Mouse (Mus musculus) testis, postnatal 10 days (tissue): ENCODE results near the gene Itpr1.
A peak's percentile ranks its signal among the peaks of the same experiment; 100 is the strongest.

Experiments used
- DNase-seq: peaks from one replicate; pipeline ENCODE4 v3.0.0; 2021; ENCODE audit warnings: low spot score

The Itpr1 gene

GRCm38 (mm10) chr6:108244571-108244970 is 31.7 kb downstream of the Itpr1 start:
- DNase-seq: no peak

GRCm38 (mm10) chr6:108246369-108247085 is 33.6 kb downstream of the Itpr1 start:
- no peak for DNase-seq

- DNase-seq: no peak
Observed at GRCm38 (mm10) chr6:108247211-108247610, 34.3 kb downstream of the Itpr1 start.

- DNase-seq: no peak
Observed at GRCm38 (mm10) chr6:108248519-108248918, 35.6 kb downstream of the Itpr1 start.

- DNase-seq: no peak
Observed at GRCm38 (mm10) chr6:108249031-108249917, 36.4 kb downstream of the Itpr1 start.

GRCm38 (mm10) chr6:108249918-108250225 is 37.0 kb downstream of the Itpr1 start:
- DNase-seq: no peak

- DNase-seq: no peak
Observed at GRCm38 (mm10) chr6:108250416-108250815, 37.5 kb downstream of the Itpr1 start.

- DNase-seq: no peak
Observed at GRCm38 (mm10) chr6:108252565-108253360, 39.9 kb downstream of the Itpr1 start.

GRCm38 (mm10) chr6:108254132-108255064 is 41.5 kb downstream of the Itpr1 start:
- DNase-seq: no peak

GRCm38 (mm10) chr6:108255880-108256279 is 43.0 kb downstream of the Itpr1 start:
- DNase-seq: no peak

- DNase-seq: no peak
Observed at GRCm38 (mm10) chr6:108257225-108257624, 44.3 kb downstream of the Itpr1 start.

GRCm38 (mm10) chr6:108258631-108259030 is 45.7 kb downstream of the Itpr1 start:
- DNase-seq: no peak

GRCm38 (mm10) chr6:108259671-108260070 is 46.8 kb downstream of the Itpr1 start:
- no peak for DNase-seq

GRCm38 (mm10) chr6:108261506-108261905 is 48.6 kb downstream of the Itpr1 start:
- no peak for DNase-seq

GRCm38 (mm10) chr6:108264164-108264563 is 51.3 kb downstream of the Itpr1 start:
- DNase-seq: no peak

GRCm38 (mm10) chr6:108273451-108273850 is 60.6 kb downstream of the Itpr1 start:
- no peak for DNase-seq

GRCm38 (mm10) chr6:108274364-108275084 is 61.6 kb downstream of the Itpr1 start:
- peak; percentile 63 for DNase-seq

- no peak for DNase-seq
Observed at GRCm38 (mm10) chr6:108276880-108277507, 64.1 kb downstream of the Itpr1 start.

- DNase-seq: no peak
Observed at GRCm38 (mm10) chr6:108277622-108278396, 64.9 kb downstream of the Itpr1 start.
